Mouse (Mus musculus): ENCODE results near the gene AW549877.
A peak's percentile ranks its signal among the peaks of the same experiment; 100 is the strongest.

AW549877 gene

GRCm38 (mm10) chr15:3995448-3996266, at the start of gene AW549877:
AW549877 (minus strand) TSS chr15:3995744.
- H3K9me3 ChIP-seq (ENCODE audit: low read length) = no peaks in the 10 kb centered on the region
- TF ChIP-seq CTCF (conservative IDR thresholded peaks at IDR 0.05; ENCODE audit: low read length) (no peak), NANOG (IDR thresholded peaks at IDR 0.05; ENCODE audit: borderline replicate concordance, low read length) (no peak), POU5F1 (IDR thresholded peaks at IDR 0.05; ENCODE audit: borderline replicate concordance, low read length) (no peak)

GRCm38 (mm10) chr15:4043032-4043471, 47.5 kb upstream of the AW549877 start:
- Histone ChIP-seq H3K27me3 (ENCODE audit: insufficient read depth, low read length) (no peaks in the 10 kb centered on the region), H3K36me3 (ENCODE audit: insufficient read depth, low read length) (peaks cover 13% of the 10 kb centered on the region), H3K4me1 (replicated peaks; ENCODE audit: low read depth, low read length) (no peaks in the 10 kb centered on the region), H3K9me3 (ENCODE audit: low read length) (no peaks in the 10 kb centered on the region), H3K4me3 (replicated peaks; ENCODE audit: low read length) (no peak overlapping the region)
- TF ChIP-seq NANOG (IDR thresholded peaks at IDR 0.05; ENCODE audit: borderline replicate concordance, low read length) = no peak
- TF ChIP-seq POU5F1 (IDR thresholded peaks at IDR 0.05; ENCODE audit: borderline replicate concordance, low read length) = no peak
- TF ChIP-seq CTCF (conservative IDR thresholded peaks at IDR 0.05; ENCODE audit: low read length) = peak; percentile 71

More at GRCm38 (mm10) chr15:3995448-3996266, at the start of gene AW549877:
- Histone ChIP-seq H3K27me3 (ENCODE audit: insufficient read depth, low read length) (no peaks in the 10 kb centered on the region), H3K4me1 (replicated peaks; ENCODE audit: low read depth, low read length) (peaks cover 39% of the 10 kb centered on the region), H3K4me3 (replicated peaks; ENCODE audit: low read length) (peak within 1 kb of the TSS; percentile 96), H3K36me3 (ENCODE audit: insufficient read depth, low read length) (peaks cover 19% of the 10 kb centered on the region)

- Histone ChIP-seq H3K4me3 (replicated peaks; ENCODE audit: low read length) (no peak overlapping the region), H3K4me1 (replicated peaks; ENCODE audit: low read depth, low read length) (no peaks in the 10 kb centered on the region), H3K9me3 (ENCODE audit: low read length) (no peaks in the 10 kb centered on the region), H3K36me3 (ENCODE audit: insufficient read depth, low read length) (peaks cover 17% of the 10 kb centered on the region), H3K27me3 (ENCODE audit: insufficient read depth, low read length) (no peaks in the 10 kb centered on the region)
- TF ChIP-seq NANOG (IDR thresholded peaks at IDR 0.05; ENCODE audit: borderline replicate concordance, low read length) (no peak), POU5F1 (IDR thresholded peaks at IDR 0.05; ENCODE audit: borderline replicate concordance, low read length) (no peak), CTCF (conservative IDR thresholded peaks at IDR 0.05; ENCODE audit: low read length) (no peak)
Measured at GRCm38 (mm10) chr15:4042423-4042822, 46.9 kb upstream of the AW549877 start.

GRCm38 (mm10) chr15:4033168-4034004, 37.8 kb upstream of the AW549877 start:
- no peaks in the 10 kb centered on the region for H3K27me3 ChIP-seq (ENCODE audit: insufficient read depth, low read length)
- no peaks in the 10 kb centered on the region for H3K9me3 ChIP-seq (ENCODE audit: low read length)
- no peak for TF ChIP-seq POU5F1 (IDR thresholded peaks at IDR 0.05; ENCODE audit: borderline replicate concordance, low read length)
- no peak for TF ChIP-seq NANOG (IDR thresholded peaks at IDR 0.05; ENCODE audit: borderline replicate concordance, low read length)
- no peak for TF ChIP-seq CTCF (conservative IDR thresholded peaks at IDR 0.05; ENCODE audit: low read length)
- 0 out of 2 replicates have a peak, but pooled peaks cover 8% of the 10 kb centered on the region for H3K36me3 ChIP-seq (ENCODE audit: insufficient read depth, low read length)
- H3K4me1 ChIP-seq (replicated peaks; ENCODE audit: low read depth, low read length) = peaks cover 21% of the 10 kb centered on the region
- H3K4me3 ChIP-seq (replicated peaks; ENCODE audit: low read length) = no peak overlapping the region

GRCm38 (mm10) chr15:4028960-4029359, 33.4 kb upstream of the AW549877 start:
- Histone ChIP-seq H3K36me3 (ENCODE audit: insufficient read depth, low read length) (no peaks in the 10 kb centered on the region), H3K4me3 (replicated peaks; ENCODE audit: low read length) (no peak overlapping the region)

GRCm38 (mm10) chr15:4028411-4028700, 32.8 kb upstream of the AW549877 start:
- Histone ChIP-seq H3K36me3 (ENCODE audit: insufficient read depth, low read length) (no peaks in the 10 kb centered on the region), H3K27me3 (ENCODE audit: insufficient read depth, low read length) (peaks cover 14% of the 10 kb centered on the region; the same call in 1 of the 2 replicates), H3K9me3 (ENCODE audit: low read length) (no peaks in the 10 kb centered on the region), H3K4me3 (replicated peaks; ENCODE audit: low read length) (no peak overlapping the region), H3K4me1 (replicated peaks; ENCODE audit: low read depth, low read length) (peaks cover 43% of the 10 kb centered on the region)
- TF ChIP-seq NANOG (IDR thresholded peaks at IDR 0.05; ENCODE audit: borderline replicate concordance, low read length) (no peak), POU5F1 (IDR thresholded peaks at IDR 0.05; ENCODE audit: borderline replicate concordance, low read length) (no peak), CTCF (conservative IDR thresholded peaks at IDR 0.05; ENCODE audit: low read length) (no peak)

More at GRCm38 (mm10) chr15:4028960-4029359, 33.4 kb upstream of the AW549877 start:
- H3K4me1 ChIP-seq (replicated peaks; ENCODE audit: low read depth, low read length) = peaks cover 45% of the 10 kb centered on the region
- TF ChIP-seq CTCF (conservative IDR thresholded peaks at IDR 0.05; ENCODE audit: low read length) = no peak
- H3K27me3 ChIP-seq (ENCODE audit: insufficient read depth, low read length) = peaks cover 14% of the 10 kb centered on the region; the same call in 1 of the 2 replicates
- H3K9me3 ChIP-seq (ENCODE audit: low read length) = no peaks in the 10 kb centered on the region

- peaks cover 17% of the 10 kb centered on the region for H3K27me3 ChIP-seq (ENCODE audit: insufficient read depth, low read length)
- TF ChIP-seq POU5F1 (IDR thresholded peaks at IDR 0.05; ENCODE audit: borderline replicate concordance, low read length) = no peak
- no peak for TF ChIP-seq NANOG (IDR thresholded peaks at IDR 0.05; ENCODE audit: borderline replicate concordance, low read length)
- no peak for TF ChIP-seq CTCF (conservative IDR thresholded peaks at IDR 0.05; ENCODE audit: low read length)
- H3K4me3 ChIP-seq (replicated peaks; ENCODE audit: low read length) = peak overlapping the region; percentile 94
Measured at GRCm38 (mm10) chr15:4027671-4028410, 32.3 kb upstream of the AW549877 start.

More at GRCm38 (mm10) chr15:4027671-4028410, 32.3 kb upstream of the AW549877 start:
- H3K9me3 ChIP-seq (ENCODE audit: low read length) = no peaks in the 10 kb centered on the region
- H3K36me3 ChIP-seq (ENCODE audit: insufficient read depth, low read length) = no peaks in the 10 kb centered on the region
- peaks cover 38% of the 10 kb centered on the region for H3K4me1 ChIP-seq (replicated peaks; ENCODE audit: low read depth, low read length)
